Mouse (Mus musculus) brain, embryonic 14.5 days (tissue): Measurements from ENCODE around the gene Tssk4.

ENCODE experiments used
- CTCF ChIP-seq: fragments of 200-500 bp; IDR thresholded peaks from 2 replicates; pipeline ENCODE4 v1.5.1; 2012; ENCODE audit warnings: inconsistent platforms, mild to moderate bottlenecking, moderate library complexity, borderline replicate concordance; ENCODE audit not compliant: insufficient read depth, insufficient read length; ENCODE audit errors: extremely low read depth
- POLR2A ChIP-seq: fragments of 200-500 bp; IDR thresholded peaks from 2 replicates; pipeline ENCODE4 v1.6.1; 2012; ENCODE audit warnings: mild to moderate bottlenecking, inconsistent platforms, borderline replicate concordance; ENCODE audit not compliant: poor library complexity, insufficient read depth, insufficient read length, severe bottlenecking; ENCODE audit errors: extremely low read depth

GRCm38 (mm10) chr14:55605743-55606459 is 44.1 kb upstream of the Tssk4 start:
- TF ChIP-seq POLR2A (no peak), CTCF (no peak)
